Mouse (Mus musculus): ENCODE results near the gene Cd164.

The Cd164 gene

GRCm38 (mm10) chr10:41504996-41505395 is 14.2 kb upstream of the Cd164 start:
- no peak for DNase-seq

GRCm38 (mm10) chr10:41505446-41505845 is 13.8 kb upstream of the Cd164 start:
- peak; percentile 53 for DNase-seq

GRCm38 (mm10) chr10:41509160-41509559 is 10.1 kb upstream of the Cd164 start:
- no peak for DNase-seq

GRCm38 (mm10) chr10:41514301-41514700 is 4.9 kb upstream of the Cd164 start:
- DNase-seq: no peak

- DNase-seq: no peak
Measured at GRCm38 (mm10) chr10:41514921-41515320, 4.3 kb upstream of the Cd164 start.

GRCm38 (mm10) chr10:41518508-41518980 is 670 bp upstream of the Cd164 start:
- peak; percentile 65 for DNase-seq

- peak; percentile 44 for DNase-seq
Measured at GRCm38 (mm10) chr10:41519640-41520409, 611 bp downstream of the Cd164 start.

GRCm38 (mm10) chr10:41520410-41520673 is 1.1 kb downstream of the Cd164 start:
- DNase-seq: no peak

GRCm38 (mm10) chr10:41523386-41523785 is 4.2 kb downstream of the Cd164 start:
- no peak for DNase-seq

GRCm38 (mm10) chr10:41525696-41526095 is 6.5 kb downstream of the Cd164 start:
- DNase-seq: no peak

GRCm38 (mm10) chr10:41529972-41530371 is 10.8 kb downstream of the Cd164 start:
- DNase-seq: no peak

- no peak for DNase-seq
Measured at GRCm38 (mm10) chr10:41535991-41536390, 16.8 kb downstream of the Cd164 start.

- no peak for DNase-seq
Measured at GRCm38 (mm10) chr10:41536714-41537113, 17.5 kb downstream of the Cd164 start.

- DNase-seq: no peak
Measured at GRCm38 (mm10) chr10:41537226-41537982, 18.2 kb downstream of the Cd164 start.

- DNase-seq: no peak
Measured at GRCm38 (mm10) chr10:41537983-41538330, 18.7 kb downstream of the Cd164 start.

- no peak for DNase-seq
Measured at GRCm38 (mm10) chr10:41538986-41539385, 19.8 kb downstream of the Cd164 start.

- no peak for DNase-seq
Measured at GRCm38 (mm10) chr10:41542057-41542456, 22.8 kb downstream of the Cd164 start.

GRCm38 (mm10) chr10:41543439-41543838 is 24.2 kb downstream of the Cd164 start:
- no peak for DNase-seq

- DNase-seq: no peak
Measured at GRCm38 (mm10) chr10:41543844-41544243, 24.6 kb downstream of the Cd164 start.

- no peak for DNase-seq
Measured at GRCm38 (mm10) chr10:41544481-41545190, 25.4 kb downstream of the Cd164 start.

- DNase-seq: no peak
Measured at GRCm38 (mm10) chr10:41545224-41545755, 26.1 kb downstream of the Cd164 start.

GRCm38 (mm10) chr10:41546396-41547165 is 27.4 kb downstream of the Cd164 start:
- DNase-seq: no peak

GRCm38 (mm10) chr10:41550711-41551110 is 31.5 kb downstream of the Cd164 start:
- no peak for DNase-seq

All from right cerebral cortex, postnatal 14 days (tissue).